25 mouse cellular contexts compared by ENCODE assay signal in genomic region chr2:68458115-68458514, GRCm38 (mm10). TPM values are rescaled to one million over a fixed set of nuclear protein-coding genes. Genes with fewer than 3 reads are reported as not detected.
A peak's percentile ranks its signal among the peaks of the same experiment; 100 is the strongest.
DNase-seq lines count a peak whose midpoint lies in the region; ATAC-seq and TF ChIP-seq lines count a peak whose summit lies in the region.
"Had no signal": no experiment of that assay in that cellular context is flagged by ENCODE, and none has a peak within 500 bp of the region (broad histone marks: within the 10 kb centered on the region; RNA-seq: fewer than 3 reads in every experiment).

No protein-coding gene starts in this region.

- peaks cover 3% of the 10 kb centered on the region for H3K79me2 ChIP-seq in heart, adult 2 months (replicated peaks; ENCODE audit: control insufficient read depth, insufficient read depth, low read length)

- H3K9me3 ChIP-seq in heart, embryonic 14.5 days (ENCODE audit: control insufficient read depth, low read length): no peaks in the 10 kb centered on the region; the same call in 1 of the 2 replicates
- no peaks in the 10 kb centered on the region for H3K9me3 ChIP-seq in intestine, postnatal 0 days (ENCODE audit: control insufficient read depth)
- H3K9me3 ChIP-seq: limb, embryonic 12.5 days; lung, embryonic 15.5 days; midbrain, embryonic 10.5 days; midbrain, embryonic 15.5 days; neural tube, embryonic 15.5 days; stomach, embryonic 15.5 days had no signal

- TF ChIP-seq EP300 in heart, adult 2 months (IDR thresholded peaks at IDR 0.05; ENCODE audit: insufficient read depth, low read depth, low read length): no peak

- 52% methylated on average over 5 of the region's 5 CpGs for WGBS in heart, embryonic 14.5 days
- WGBS in heart, adult 2 months: 69% methylated on average over 5 of the region's 5 CpGs
- 81% methylated on average over 5 of the region's 5 CpGs for WGBS in intestine, postnatal 0 days

- no peaks in the 10 kb centered on the region for H3K27me3 ChIP-seq in heart, embryonic 14.5 days (ENCODE audit: control insufficient read depth, insufficient read depth, low read length)
- H3K27me3 ChIP-seq in heart, adult 2 months (ENCODE audit: control insufficient read depth, insufficient read depth, low read length): no peaks in the 10 kb centered on the region
- H3K27me3 ChIP-seq in intestine, postnatal 0 days (replicated peaks; ENCODE audit: control insufficient read depth, insufficient read depth, low read length): no peaks in the 10 kb centered on the region
- H3K27me3 ChIP-seq: limb, embryonic 12.5 days; lung, embryonic 15.5 days; midbrain, embryonic 15.5 days; neural tube, embryonic 15.5 days; stomach, embryonic 15.5 days had no signal

- no peak overlapping the region for H3K4me3 ChIP-seq in heart, embryonic 14.5 days (ENCODE audit: control insufficient read depth in 1 of 2, insufficient read depth in 1 of 2, low read depth in 1 of 2, low read length in 2 of 2)
- H3K4me3 ChIP-seq in heart, adult 2 months: no peak overlapping the region
- no peak overlapping the region for H3K4me3 ChIP-seq in intestine, postnatal 0 days (ENCODE audit: low read depth, low read length)
- H3K4me3 ChIP-seq: erythroblast, embryonic 14.5 days; layer of hippocampus, adult 2 months; left cerebral cortex, adult 2 months; limb, embryonic 12.5 days; lung, embryonic 15.5 days; midbrain, embryonic 10.5 days; midbrain, embryonic 15.5 days; neural tube, embryonic 15.5 days; stomach, embryonic 15.5 days had no signal

- ATAC-seq in heart, embryonic 14.5 days (ENCODE audit: insufficient number of reproducible peaks, insufficient read depth, low FRiP score, low read depth): no peak
- ATAC-seq in intestine, postnatal 0 days: 0 out of 2 replicates have a peak, but pooled peaks have one; percentile 13
- ATAC-seq: forebrain, embryonic 16.5 days; midbrain, embryonic 15.5 days had no signal

- no peak for TF ChIP-seq CTCF in heart, adult 2 months (IDR thresholded peaks at IDR 0.05)
- TF ChIP-seq CTCF in intestine, postnatal 0 days (IDR thresholded peaks at IDR 0.05; ENCODE audit: low read depth): no peak

- H3K4me1 ChIP-seq in heart, embryonic 14.5 days (ENCODE audit: control insufficient read depth in 2 of 2, insufficient read depth in 2 of 2, low read length in 2 of 2): peaks cover 12 to 32% of the 10 kb centered on the region in 2 experiments
- peaks cover 7% of the 10 kb centered on the region for H3K4me1 ChIP-seq in heart, adult 2 months (ENCODE audit: control insufficient read depth, insufficient read depth, low read length)
- 0 out of 2 replicates have a peak, but pooled peaks cover 5% of the 10 kb centered on the region for H3K4me1 ChIP-seq in intestine, postnatal 0 days (replicated peaks; ENCODE audit: control insufficient read depth, insufficient read depth, low read length)
- H3K4me1 ChIP-seq: limb, embryonic 12.5 days; midbrain, embryonic 10.5 days; midbrain, embryonic 15.5 days; neural tube, embryonic 15.5 days had no signal

- H3K27ac ChIP-seq in heart, embryonic 14.5 days (replicated peaks in 1 of 2; ENCODE audit: control insufficient read depth in 1 of 2, insufficient read depth in 1 of 2, low read depth in 2 of 2, low read length in 2 of 2): peak overlapping the region; percentile 40 to 81
- no peak overlapping the region for H3K27ac ChIP-seq in heart, adult 2 months
- H3K27ac ChIP-seq in intestine, postnatal 0 days (ENCODE audit: low read depth, low read length): no peak overlapping the region
- H3K27ac ChIP-seq: hindbrain, embryonic 14.5 days; layer of hippocampus, adult 2 months; left cerebral cortex, adult 2 months; limb, embryonic 12.5 days; lung, embryonic 15.5 days; midbrain, embryonic 10.5 days; midbrain, embryonic 15.5 days; neural tube, embryonic 15.5 days; stomach, embryonic 15.5 days had no signal

- peak; percentile 32 to 47 for DNase-seq in cerebellum, postnatal 36 days
- DNase-seq in cerebellum, adult 9-11 months: no peak
- DNase-seq in heart, adult 2 months: no peak
- peak; percentile 66 for DNase-seq in brain, adult 2 months (ENCODE audit: low read depth, low spot score)
- no peak for DNase-seq in thymus, postnatal 0 days (ENCODE audit: low spot score)
- DNase-seq: adrenal gland, postnatal 25 days; B cell, adult 2 months; kidney, adult 2 months; kidney, postnatal 36 days; retina, postnatal 1 day; right cerebral cortex, postnatal 14 days; thymus, postnatal 25 days had no signal

- intact Hi-C loops in heart, adult 2 months (cut with DNase I): no loop called here

- H3K36me3 ChIP-seq in heart, embryonic 14.5 days (ENCODE audit: control insufficient read depth, insufficient read depth, low read length): peaks cover 24% of the 10 kb centered on the region
- H3K36me3 ChIP-seq in heart, adult 2 months (ENCODE audit: control insufficient read depth, insufficient read depth, low read length): peaks cover 10% of the 10 kb centered on the region
- no peaks in the 10 kb centered on the region for H3K36me3 ChIP-seq in intestine, postnatal 0 days (ENCODE audit: control insufficient read depth, insufficient read depth)
- H3K36me3 ChIP-seq: lung, embryonic 15.5 days; midbrain, embryonic 15.5 days had no signal

- 0 out of 2 replicates have a peak overlapping the region, but pooled peaks have one; percentile 17 for H3K9ac ChIP-seq in heart, embryonic 14.5 days (ENCODE audit: low read length)
- H3K9ac ChIP-seq in heart, adult 2 months (ENCODE audit: low read depth, low read length): no peak overlapping the region
- no peak overlapping the region for H3K9ac ChIP-seq in intestine, postnatal 0 days (ENCODE audit: low read depth, low read length)
- H3K9ac ChIP-seq: hindbrain, embryonic 14.5 days; limb, embryonic 12.5 days; lung, embryonic 15.5 days; midbrain, embryonic 15.5 days; neural tube, embryonic 15.5 days; stomach, embryonic 15.5 days had no signal

- H3K4me2 ChIP-seq in heart, embryonic 14.5 days (ENCODE audit: low read length): peak overlapping the region; percentile 50; the same call in 1 of the 2 replicates
- no peak overlapping the region for H3K4me2 ChIP-seq in intestine, postnatal 0 days (replicated peaks; ENCODE audit: low read depth)
- H3K4me2 ChIP-seq: hindbrain, embryonic 14.5 days; limb, embryonic 12.5 days; lung, embryonic 15.5 days; midbrain, embryonic 15.5 days; neural tube, embryonic 15.5 days; stomach, embryonic 15.5 days had no signal

- no peak for TF ChIP-seq POLR2A in heart, adult 2 months (IDR thresholded peaks at IDR 0.05; ENCODE audit: insufficient read depth, low read depth, low read length)

RNA-seq across cellular contexts. Expression of gene Stk39, which starts 14.0 kb away (rescaled TPM):
- polyA plus RNA-seq in heart, embryonic 14.5 days (2014; fragmentation: Nextera tagmentation; extraction: Ambion mirVana): 89.0 and 90.8 TPM in 2 replicates
- total RNA-seq in heart, adult 2 months (2021): 10 to 100 TPM; 80.9 to 85.2 TPM
- 26.4 and 34.2 TPM in 2 replicates for polyA plus RNA-seq in heart, adult 2 months (2012; rRNA removed)
- polyA plus RNA-seq in intestine, postnatal 0 days (2015; fragmentation: Nextera tagmentation; extraction: Ambion mirVana): 10.1 and 16.6 TPM in 2 replicates
- 13.1 and 14.7 TPM in 2 replicates for polyA plus RNA-seq in thymus, postnatal 0 days (2015; fragmentation: Nextera tagmentation; extraction: Ambion mirVana)
- polyA plus RNA-seq: erythroblast, embryonic 14.5 days had no signal

Comparison
In these comparisons a context has a peak if more than half of its experiments do, and no peak if none do; other contexts are left out.
1. DNase-seq: peak in cerebellum, postnatal 36 days (2 of 2) and brain, adult 2 months (single experiment); none in cerebellum, adult 9-11 months (single experiment), heart, adult 2 months (0 of 2) and thymus, postnatal 0 days (single experiment).
2. H3K27ac ChIP-seq: peak in heart, embryonic 14.5 days (2 of 2); none in heart, adult 2 months (single experiment) and intestine, postnatal 0 days (single experiment).